Mouse (Mus musculus) natural killer cell, adult 2 months (primary cell): Measurements from ENCODE around the gene Anks4b.

Source experiments
- DNase-seq, 2 experiments: peaks; one replicate each; pipeline ENCODE4 v3.0.0; 2022; ENCODE audit warnings: low spot score in 2 of 2

Gene Anks4b

GRCm38 (mm10) chr7:120189369-120190149 lies 15.9 kb downstream of the Anks4b start:
- DNase-seq = no peak

GRCm38 (mm10) chr7:120190150-120190665 lies 16.6 kb downstream of the Anks4b start:
- DNase-seq = no peak

GRCm38 (mm10) chr7:120192207-120192606 lies 18.5 kb downstream of the Anks4b start:
- DNase-seq = no peak

- DNase-seq = no peak
Measured at GRCm38 (mm10) chr7:120192816-120193215, 19.2 kb downstream of the Anks4b start.

GRCm38 (mm10) chr7:120195207-120195606 lies 21.5 kb downstream of the Anks4b start:
- DNase-seq = no peak

GRCm38 (mm10) chr7:120201231-120201744 lies 27.6 kb downstream of the Anks4b start:
- no peak for DNase-seq

- DNase-seq = no peak
Measured at GRCm38 (mm10) chr7:120201771-120202170, 28.1 kb downstream of the Anks4b start, which contains the start of gene Crym. TSS of gene Crym (minus strand) at chr7:120202111.

GRCm38 (mm10) chr7:120203789-120204188 lies 30.1 kb downstream of the Anks4b start, which contains the start of gene Abca14:
TSS of gene Abca14 (plus strand) at chr7:120203961.
- no peak for DNase-seq

- no peak for DNase-seq
Measured at GRCm38 (mm10) chr7:120205989-120206388, 32.3 kb downstream of the Anks4b start.

GRCm38 (mm10) chr7:120228541-120228940 lies 54.9 kb downstream of the Anks4b start:
- DNase-seq = no peak
